8 mouse cellular contexts compared by ENCODE assay signal in genomic region chr6:95669335-95669729, GRCm38 (mm10). TPM values are rescaled to one million over a fixed set of nuclear protein-coding genes. Genes with fewer than 3 reads are reported as not detected.
DNase-seq lines count a peak whose midpoint lies in the region; ATAC-seq and TF ChIP-seq lines count a peak whose summit lies in the region.

No protein-coding gene starts in this region.

- no peaks in the 10 kb centered on the region for H3K36me3 ChIP-seq in forebrain, postnatal 0 days (ENCODE audit: insufficient read depth)
- H3K36me3 ChIP-seq in forebrain, embryonic 16.5 days (ENCODE audit: control insufficient read depth, insufficient read depth), result no peaks in the 10 kb centered on the region

- no peak for TF ChIP-seq POLR2A in brain, embryonic 14.5 days (IDR thresholded peaks at IDR 0.05; ENCODE audit: borderline replicate concordance, extremely low read depth, insufficient read depth, insufficient read length, poor library complexity, severe bottlenecking)

- ATAC-seq in forebrain, postnatal 0 days, result no peak
- no peak for ATAC-seq in forebrain, embryonic 16.5 days

- 63% methylated on average over 3 of the region's 3 CpGs for WGBS in forebrain, postnatal 0 days
- WGBS in forebrain, embryonic 16.5 days, result 65% methylated on average over 3 of the region's 3 CpGs

- no peak overlapping the region for H3K4me3 ChIP-seq in forebrain, postnatal 0 days (ENCODE audit: low read depth, low read length)
- H3K4me3 ChIP-seq in forebrain, embryonic 16.5 days (replicated peaks; ENCODE audit: low read length), result no peak overlapping the region

- no peaks in the 10 kb centered on the region for H3K9me3 ChIP-seq in forebrain, postnatal 0 days (ENCODE audit: low read length)
- 0 out of 2 replicates have a peak, but pooled peaks cover 3% of the 10 kb centered on the region for H3K9me3 ChIP-seq in forebrain, embryonic 16.5 days (ENCODE audit: control insufficient read depth, low read length)

- no peak overlapping the region for H3K4me2 ChIP-seq in forebrain, postnatal 0 days (ENCODE audit: low read depth)
- H3K4me2 ChIP-seq in forebrain, embryonic 16.5 days (ENCODE audit: low read length), result no peak overlapping the region

- DNase-seq in forebrain, postnatal 0 days, result no peak
- peak; percentile 18 for DNase-seq in right cerebral cortex, adult 18-20 months
- no peak for DNase-seq in right cerebral cortex, postnatal 25 days
- DNase-seq in brain, embryonic 14.5 days (ENCODE audit: low read depth), result peak; percentile 31
- peak; percentile 41 for DNase-seq in layer of hippocampus, adult 9-10 months (ENCODE audit: low spot score)
- peak; percentile 3 to 35 for DNase-seq in natural killer cell, adult 2 months (ENCODE audit: low spot score in 2 of 2)
- no peak for DNase-seq in urinary bladder, postnatal 4 days (ENCODE audit: low spot score in 2 of 2)

- H3K4me1 ChIP-seq in forebrain, postnatal 0 days (ENCODE audit: insufficient read depth), result no peaks in the 10 kb centered on the region
- no peaks in the 10 kb centered on the region; the same call in 1 of the 2 replicates for H3K4me1 ChIP-seq in forebrain, embryonic 16.5 days (replicated peaks; ENCODE audit: control insufficient read depth, insufficient read depth, low read length)

- peak; percentile 56 for TF ChIP-seq CTCF in forebrain, postnatal 0 days (IDR thresholded peaks at IDR 0.05; ENCODE audit: low read depth)
- peak; percentile 56; the same call in 1 of the 2 replicates for TF ChIP-seq CTCF in brain, embryonic 14.5 days (IDR thresholded peaks at IDR 0.05; ENCODE audit: borderline replicate concordance, extremely low read depth, insufficient read depth, insufficient read length)

- no peak overlapping the region for H3K9ac ChIP-seq in forebrain, postnatal 0 days
- H3K9ac ChIP-seq in forebrain, embryonic 16.5 days (replicated peaks; ENCODE audit: low read depth, low read length), result no peak overlapping the region

- no peaks in the 10 kb centered on the region for H3K27me3 ChIP-seq in forebrain, postnatal 0 days (ENCODE audit: insufficient read depth, low read length)
- H3K27me3 ChIP-seq in forebrain, embryonic 16.5 days (replicated peaks; ENCODE audit: control insufficient read depth, insufficient read depth, low read length), result no peaks in the 10 kb centered on the region

- H3K27ac ChIP-seq in forebrain, postnatal 0 days (ENCODE audit: low read depth, low read length), result no peak overlapping the region
- no peak overlapping the region for H3K27ac ChIP-seq in forebrain, embryonic 16.5 days (ENCODE audit: low read length)

RNA-seq across cellular contexts. Expression of gene Suclg2, which starts 49.3 kb away (rescaled TPM):
- 13.7 and 16.0 TPM in 2 replicates for total RNA-seq in forebrain, postnatal 0 days (2014; rRNA removed)
- 12.4 and 16.1 TPM in 2 replicates for polyA plus RNA-seq in forebrain, postnatal 0 days (2015; fragmentation: Nextera tagmentation; extraction: Ambion mirVana)
- polyA plus RNA-seq in forebrain, embryonic 16.5 days (2015; fragmentation: Nextera tagmentation; extraction: Ambion mirVana), result 15.4 and 17.5 TPM in 2 replicates
- polyA plus RNA-seq in brain, embryonic 14.5 days (2012; rRNA removed), result 11.5 and 12.2 TPM in 2 replicates

Comparison
In these comparisons a context has a peak if more than half of its experiments do, and no peak if none do; other contexts are left out.
1. DNase-seq: peak in right cerebral cortex, adult 18-20 months (single experiment), brain, embryonic 14.5 days (single experiment), layer of hippocampus, adult 9-10 months (single experiment) and natural killer cell, adult 2 months (2 of 2); none in forebrain, postnatal 0 days (single experiment), right cerebral cortex, postnatal 25 days (single experiment) and urinary bladder, postnatal 4 days (0 of 2).